Mouse (Mus musculus) forebrain, embryonic 11.5 days (tissue): Measurements from ENCODE around the gene Ift52. TPM values are rescaled to one million over a fixed set of nuclear protein-coding genes. Genes with fewer than 3 reads are reported as not detected.
A peak's percentile ranks its signal among the peaks of the same experiment; 100 is the strongest.

Source experiments
- ATAC-seq: fragments of 200-750 bp; cut with Nextera tagmentation; replicated peaks from 2 replicates; pipeline ENCODE4 v1.8.0; 2017; ENCODE audit warnings: moderate TSS enrichment; ENCODE audit not compliant: low FRiP score
- DNase-seq: peaks from one replicate; pipeline ENCODE4 v3.0.0-alpha.2; 2017; ENCODE audit warnings: low spot score
- H3K27ac ChIP-seq: fragments of 300-500 bp; sonication (generic); 2 replicates; pipeline ENCODE4 v1.5.1; 2014; ENCODE audit warnings: low read depth, low read length
- H3K27me3 ChIP-seq: fragments of 300-500 bp; sonication (generic); 2 replicates; pipeline ENCODE4 v1.6.1; 2014; ENCODE audit warnings: mild to moderate bottlenecking, low read length, mixed read lengths; ENCODE audit not compliant: control insufficient read depth, insufficient read depth
- H3K36me3 ChIP-seq: fragments of 300-500 bp; sonication (generic); 2 replicates; pipeline ENCODE4 v1.6.1; 2014; ENCODE audit warnings: mild to moderate bottlenecking, low read length, moderate library complexity, mixed read lengths; ENCODE audit not compliant: control insufficient read depth, insufficient read depth
- H3K4me1 ChIP-seq: fragments of 300-500 bp; sonication (generic); replicated peaks from 2 replicates; pipeline ENCODE4 v1.6.1; 2014; ENCODE audit warnings: low read length, mixed read lengths; ENCODE audit not compliant: control insufficient read depth, insufficient read depth
- H3K4me2 ChIP-seq: fragments of 300-500 bp; sonication (generic); 2 replicates; pipeline ENCODE4 v1.6.1; 2014; ENCODE audit warnings: low read depth, mild to moderate bottlenecking, low read length, moderate library complexity, mixed read lengths; ENCODE audit not compliant: severe bottlenecking
- H3K4me3 ChIP-seq: fragments of 300-500 bp; sonication (generic); 2 replicates; pipeline ENCODE4 v1.5.1; 2014; ENCODE audit warnings: low read depth, low read length
- H3K9ac ChIP-seq: fragments of 300-500 bp; sonication (generic); 2 replicates; pipeline ENCODE4 v1.6.1; 2014; ENCODE audit warnings: low read length
- H3K9me3 ChIP-seq: fragments of 300-500 bp; sonication (generic); 2 replicates; pipeline ENCODE4 v1.6.1; 2016; ENCODE audit warnings: low read length, mixed read lengths; ENCODE audit not compliant: control insufficient read depth
- WGBS: fragments of 180-500 bp; shearing (Covaris S2); extraction: QIAGEN DNeasy Blood & Tissue Kit; methylation state at CpG from one replicate; pipeline ENCODE4 v1.1.7; 2014; 5-methylcytosine and 5-hydroxymethylcytosine counted together
- polyA plus RNA-seq: library from polyadenylated mRNA; unstranded; fragments of >200 nt; fragmentation: Nextera tagmentation; extraction: Ambion mirVana; gene quantifications from 2 replicates; pipeline ENCODE4 v1.2.1, GENCODE M21; 2014

The Ift52 gene
- polyA plus RNA-seq, 1 experiment from 2014 or later: 58.7 TPM

GRCm38 (mm10) chr2:162998528-162999230, 18.5 kb upstream of the Ift52 start:
- H3K4me3 ChIP-seq: peak overlapping the region; percentile 11; the same call in 1 of the 2 replicates
- H3K9me3 ChIP-seq: no peaks in the 10 kb centered on the region
- no peaks in the 10 kb centered on the region for H3K4me1 ChIP-seq
- peak overlapping the region; percentile 44; the same call in 1 of the 2 replicates for H3K4me2 ChIP-seq
- H3K27me3 ChIP-seq: no peaks in the 10 kb centered on the region
- H3K27ac ChIP-seq: no peak overlapping the region
- ATAC-seq (peak; percentile 83), DNase-seq (peak; percentile 82)
- H3K9ac ChIP-seq: peak overlapping the region; percentile 29; the same call in 1 of the 2 replicates
- WGBS: 27% methylated on average over 18 of the region's 18 CpGs
- H3K36me3 ChIP-seq: no peaks in the 10 kb centered on the region

- WGBS: 35% methylated on average over 3 of the region's 3 CpGs
- no peak overlapping the region for H3K9ac ChIP-seq
- ATAC-seq: no peak
Measured at GRCm38 (mm10) chr2:162999744-163000143, 17.4 kb upstream of the Ift52 start.

GRCm38 (mm10) chr2:163001071-163001470, 16.1 kb upstream of the Ift52 start:
- H3K4me1 ChIP-seq: no peaks in the 10 kb centered on the region
- H3K27me3 ChIP-seq: no peaks in the 10 kb centered on the region
- no peak overlapping the region for H3K4me2 ChIP-seq
- H3K9ac ChIP-seq: no peak overlapping the region
- H3K36me3 ChIP-seq: no peaks in the 10 kb centered on the region
- H3K9me3 ChIP-seq: no peaks in the 10 kb centered on the region
- no peak for ATAC-seq
- DNase-seq: no peak
- H3K4me3 ChIP-seq: no peak overlapping the region
- H3K27ac ChIP-seq: no peak overlapping the region
- whole genome bisulfite sequencing: 94% methylated on average over 1 of the region's 1 CpGs

More at GRCm38 (mm10) chr2:162999744-163000143, 17.4 kb upstream of the Ift52 start:
- DNase-seq: peak; percentile 72
- no peaks in the 10 kb centered on the region for H3K36me3 ChIP-seq
- no peak overlapping the region for H3K4me2 ChIP-seq
- no peak overlapping the region for H3K27ac ChIP-seq
- H3K9me3 ChIP-seq: no peaks in the 10 kb centered on the region
- H3K4me1 ChIP-seq: no peaks in the 10 kb centered on the region
- H3K4me3 ChIP-seq: no peak overlapping the region
- no peaks in the 10 kb centered on the region for H3K27me3 ChIP-seq

GRCm38 (mm10) chr2:163007299-163007698, 9.9 kb upstream of the Ift52 start:
- H3K9me3 ChIP-seq: no peaks in the 10 kb centered on the region
- no peak overlapping the region for H3K27ac ChIP-seq
- WGBS: 85% methylated on average over 4 of the region's 4 CpGs
- H3K9ac ChIP-seq: no peak overlapping the region
- no peaks in the 10 kb centered on the region for H3K4me1 ChIP-seq
- ATAC-seq (no peak), DNase-seq (no peak)
- H3K36me3 ChIP-seq: no peaks in the 10 kb centered on the region
- no peak overlapping the region for H3K4me2 ChIP-seq
- H3K27me3 ChIP-seq: no peaks in the 10 kb centered on the region
- no peak overlapping the region for H3K4me3 ChIP-seq

GRCm38 (mm10) chr2:163031289-163031688, 14.1 kb downstream of the Ift52 start:
- Histone ChIP-seq H3K9me3 (no peaks in the 10 kb centered on the region), H3K27ac (no peak overlapping the region), H3K36me3 (peaks cover 7% of the 10 kb centered on the region; the same call in 1 of the 2 replicates), H3K27me3 (no peaks in the 10 kb centered on the region), H3K4me1 (no peaks in the 10 kb centered on the region), H3K4me3 (no peak overlapping the region), H3K9ac (no peak overlapping the region), H3K4me2 (no peak overlapping the region)
- DNase-seq: no peak
- ATAC-seq: no peak
- WGBS: 87% methylated on average over 5 of the region's 5 CpGs

- H3K4me1 ChIP-seq: no peaks in the 10 kb centered on the region
- ATAC-seq: no peak
- no peak overlapping the region for H3K9ac ChIP-seq
- H3K4me2 ChIP-seq: no peak overlapping the region
- H3K9me3 ChIP-seq: no peaks in the 10 kb centered on the region
- H3K27me3 ChIP-seq: no peaks in the 10 kb centered on the region
- 76% methylated on average over 2 of the region's 2 CpGs for WGBS
- H3K27ac ChIP-seq: no peak overlapping the region
- no peak overlapping the region for H3K4me3 ChIP-seq
- no peak for DNase-seq
- peaks cover 7% of the 10 kb centered on the region; the same call in 1 of the 2 replicates for H3K36me3 ChIP-seq
Measured at GRCm38 (mm10) chr2:163031757-163032156, 14.6 kb downstream of the Ift52 start.

- Histone ChIP-seq H3K9me3 (no peaks in the 10 kb centered on the region), H3K4me1 (no peaks in the 10 kb centered on the region), H3K27me3 (no peaks in the 10 kb centered on the region), H3K4me2 (no peak overlapping the region), H3K9ac (no peak overlapping the region), H3K27ac (no peak overlapping the region), H3K4me3 (no peak overlapping the region), H3K36me3 (peaks cover 7% of the 10 kb centered on the region; the same call in 1 of the 2 replicates)
- ATAC-seq (no peak), DNase-seq (no peak)
- 35% methylated on average over 4 of the region's 4 CpGs for WGBS
Measured at GRCm38 (mm10) chr2:163032622-163033021, 15.5 kb downstream of the Ift52 start.

GRCm38 (mm10) chr2:163039940-163040339, 22.8 kb downstream of the Ift52 start:
- no peak overlapping the region for H3K4me3 ChIP-seq
- peaks cover 7% of the 10 kb centered on the region; the same call in 1 of the 2 replicates for H3K36me3 ChIP-seq
- no peaks in the 10 kb centered on the region for H3K4me1 ChIP-seq
- no peaks in the 10 kb centered on the region for H3K27me3 ChIP-seq
- ATAC-seq (no peak), DNase-seq (no peak)
- no peak overlapping the region for H3K27ac ChIP-seq
- no peak overlapping the region for H3K9ac ChIP-seq
- no peak overlapping the region for H3K4me2 ChIP-seq
- H3K9me3 ChIP-seq: no peaks in the 10 kb centered on the region
- WGBS: 89% methylated on average over 7 of the region's 7 CpGs

- WGBS: 5% methylated on average over 10 of the region's 10 CpGs
- H3K27ac ChIP-seq: no peak overlapping the region
- no peak overlapping the region for H3K4me3 ChIP-seq
- no peak overlapping the region for H3K9ac ChIP-seq
- ATAC-seq (0 out of 2 replicates have a peak, but pooled peaks have one; percentile 56), DNase-seq (peak; percentile 80)
- H3K4me2 ChIP-seq: no peak overlapping the region
- no peaks in the 10 kb centered on the region for H3K4me1 ChIP-seq
- H3K27me3 ChIP-seq: no peaks in the 10 kb centered on the region
- H3K36me3 ChIP-seq: peaks cover 2% of the 10 kb centered on the region; the same call in 1 of the 2 replicates
- no peaks in the 10 kb centered on the region for H3K9me3 ChIP-seq
Measured at GRCm38 (mm10) chr2:163048125-163048524, 31.0 kb downstream of the Ift52 start.
